Mouse (Mus musculus) adrenal gland, postnatal 10 days (tissue): ENCODE measurements at regions not wholly inside any gene's neighbourhood (a gene's known extent, or its start where the extent isn't known, plus 50 kb on each side); places are given as distances from the start of the nearest gene placed in this dataset.

ENCODE experiments used
- DNase-seq: peaks from one replicate; pipeline ENCODE4 v3.0.0; 2021; ENCODE audit warnings: mixed read lengths

DNA sequence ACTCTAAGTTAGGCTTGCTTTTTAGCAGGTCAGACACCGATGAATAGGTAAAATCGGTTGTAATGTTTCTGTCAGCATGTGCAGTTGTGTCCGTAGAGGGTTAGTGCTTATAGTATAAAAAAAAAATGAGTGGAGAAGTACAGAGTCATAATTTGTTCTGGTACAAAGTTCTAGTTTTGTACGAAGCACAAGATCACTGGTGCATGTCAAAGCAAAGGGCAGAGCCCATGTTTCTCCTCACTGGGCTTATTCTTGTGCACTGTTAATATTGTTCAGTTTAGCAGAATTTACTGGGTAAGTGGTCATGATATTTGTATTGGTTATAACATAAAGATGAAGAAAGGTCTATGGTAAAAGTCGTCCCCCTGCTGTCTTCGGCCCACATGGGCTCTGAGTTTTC is 330.4 kb upstream of the Fam241a start:
- no peak for DNase-seq

DNA sequence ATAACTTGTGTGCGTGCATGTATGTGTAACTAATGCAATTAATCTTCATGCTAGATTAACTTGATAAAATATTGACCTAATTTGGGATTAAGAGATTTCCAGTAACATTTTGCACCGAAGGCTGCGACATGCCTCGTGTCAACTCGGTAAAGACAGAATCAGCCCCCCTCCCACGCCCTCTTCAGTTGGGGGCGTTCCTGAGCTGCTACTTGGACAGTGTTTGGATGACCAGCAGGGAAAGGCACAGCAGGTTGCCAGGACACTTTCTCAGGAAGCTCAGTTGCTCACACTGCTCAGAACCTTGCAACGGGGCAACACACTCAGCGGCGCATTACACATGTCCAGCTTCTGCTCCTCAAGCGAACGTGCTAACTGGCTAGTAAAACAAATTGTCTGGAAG is 326.2 kb upstream of the Fam241a start:
- no peak for DNase-seq

DNA sequence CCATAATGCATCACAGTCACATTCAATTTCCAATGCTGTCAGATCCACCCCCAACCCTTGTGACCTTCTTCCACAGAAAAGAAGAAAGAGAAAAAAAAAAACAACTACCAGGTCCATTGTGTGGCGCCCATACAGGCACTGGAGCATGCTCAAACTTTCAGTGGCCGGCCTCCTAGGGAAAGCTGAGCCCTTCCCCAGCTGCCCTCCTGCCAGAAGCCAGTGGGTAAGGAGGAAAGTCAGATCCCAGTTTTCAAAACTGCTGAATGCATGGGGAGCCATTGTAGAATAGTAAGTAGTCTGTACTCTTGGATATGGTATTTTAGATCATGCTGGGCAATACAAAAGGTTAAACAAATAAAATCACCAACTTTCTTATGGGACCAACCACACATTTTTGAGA is 325.5 kb upstream of the Fam241a start:
- DNase-seq: no peak

DNA sequence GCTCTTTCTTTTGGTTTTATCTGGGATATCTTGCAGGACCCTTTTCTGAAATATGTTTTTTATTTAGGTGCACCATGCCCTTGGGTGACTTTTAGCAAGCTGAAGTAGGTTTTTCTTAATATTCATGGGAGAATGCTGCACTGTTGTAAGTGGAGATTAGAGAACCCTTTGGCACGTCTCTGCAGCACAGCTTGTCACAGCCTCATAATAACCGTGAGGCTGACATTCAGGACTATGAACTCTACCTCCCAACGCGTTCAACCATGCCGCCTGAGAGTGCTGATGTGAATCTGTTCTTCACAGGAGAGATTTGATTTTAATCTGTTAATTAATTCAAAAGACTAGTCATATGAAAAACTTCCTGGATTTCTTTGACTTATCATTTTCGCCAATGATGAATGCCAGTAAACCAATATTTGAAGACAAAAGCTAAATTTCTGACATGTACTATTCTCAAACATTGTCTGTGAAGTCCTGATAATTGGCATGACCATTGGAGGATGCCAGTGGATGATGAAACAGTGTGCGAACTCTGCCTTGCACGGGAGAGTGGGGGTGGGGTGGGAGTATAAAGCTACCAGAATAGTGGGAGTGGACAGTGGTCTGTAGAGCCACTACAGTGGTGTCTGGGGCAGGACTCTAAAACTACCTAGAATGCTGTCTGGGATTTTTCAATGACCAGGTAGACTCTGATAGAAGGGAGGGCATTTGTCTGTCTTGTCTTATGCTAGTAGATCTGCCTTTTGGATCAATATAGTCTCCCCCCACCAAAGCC is 324.8 kb upstream of the Fam241a start:
- no peak for DNase-seq

DNA sequence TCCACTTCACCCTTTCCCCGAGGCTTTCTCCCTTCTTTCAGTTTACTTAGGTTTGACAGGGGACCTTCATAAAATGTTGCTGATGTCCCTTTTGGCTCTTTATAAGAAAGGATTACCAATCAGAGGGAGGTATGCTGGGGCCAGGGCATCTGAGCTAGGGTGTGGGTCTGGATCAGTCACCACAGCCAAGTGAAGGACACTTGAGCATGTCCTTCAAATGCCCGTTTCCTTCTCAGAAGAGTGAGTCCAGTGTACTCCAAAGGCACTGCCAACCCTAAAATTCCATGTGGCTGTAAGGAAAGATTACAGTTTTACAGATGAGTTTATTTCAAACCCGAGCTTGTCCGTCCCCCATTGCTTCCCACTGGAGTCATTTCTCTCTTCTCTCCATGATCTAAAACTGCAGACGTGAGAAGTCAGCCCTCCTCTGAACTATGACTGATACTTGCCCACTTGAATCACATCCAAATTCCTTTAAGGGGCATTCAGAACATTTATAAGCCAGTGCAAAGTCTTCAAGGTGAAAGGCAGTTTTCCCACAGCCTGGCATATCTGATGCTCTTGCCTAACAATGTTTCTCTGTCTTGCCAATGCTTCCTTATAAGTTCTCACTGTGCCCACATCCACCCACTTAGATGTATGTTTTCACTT is 321.8 kb upstream of the Fam241a start:
- DNase-seq: no peak

- peak; percentile 78 for DNase-seq
Observed at GRCm38 (mm10) chr3:128212256-128212655, 316.1 kb upstream of the Fam241a start.

DNA sequence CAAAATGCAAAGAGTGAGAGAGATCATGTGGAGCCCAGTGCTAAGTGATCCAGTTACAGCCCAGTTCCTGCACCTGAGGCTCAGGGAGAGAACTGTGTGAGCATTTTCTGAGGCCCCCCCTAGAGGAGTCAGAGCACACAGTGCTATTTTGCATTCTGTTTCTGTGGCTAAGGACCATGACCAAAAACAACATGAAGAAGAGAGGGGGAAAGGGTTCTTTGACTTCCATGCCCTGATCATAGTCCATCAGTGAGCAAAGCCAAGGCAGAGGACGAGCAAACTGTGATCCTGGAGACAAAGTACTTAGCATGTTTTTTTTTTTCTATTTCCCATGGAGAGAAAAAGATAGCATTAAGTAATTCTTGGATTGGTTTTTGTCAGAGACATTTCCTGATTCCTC is 314.5 kb upstream of the Fam241a start:
- no peak for DNase-seq

GRCm38 (mm10) chr3:128206948-128207347 is 310.8 kb upstream of the Fam241a start:
- DNase-seq: no peak

GRCm38 (mm10) chr3:128206483-128206882 is 310.4 kb upstream of the Fam241a start:
- DNase-seq: no peak

DNA sequence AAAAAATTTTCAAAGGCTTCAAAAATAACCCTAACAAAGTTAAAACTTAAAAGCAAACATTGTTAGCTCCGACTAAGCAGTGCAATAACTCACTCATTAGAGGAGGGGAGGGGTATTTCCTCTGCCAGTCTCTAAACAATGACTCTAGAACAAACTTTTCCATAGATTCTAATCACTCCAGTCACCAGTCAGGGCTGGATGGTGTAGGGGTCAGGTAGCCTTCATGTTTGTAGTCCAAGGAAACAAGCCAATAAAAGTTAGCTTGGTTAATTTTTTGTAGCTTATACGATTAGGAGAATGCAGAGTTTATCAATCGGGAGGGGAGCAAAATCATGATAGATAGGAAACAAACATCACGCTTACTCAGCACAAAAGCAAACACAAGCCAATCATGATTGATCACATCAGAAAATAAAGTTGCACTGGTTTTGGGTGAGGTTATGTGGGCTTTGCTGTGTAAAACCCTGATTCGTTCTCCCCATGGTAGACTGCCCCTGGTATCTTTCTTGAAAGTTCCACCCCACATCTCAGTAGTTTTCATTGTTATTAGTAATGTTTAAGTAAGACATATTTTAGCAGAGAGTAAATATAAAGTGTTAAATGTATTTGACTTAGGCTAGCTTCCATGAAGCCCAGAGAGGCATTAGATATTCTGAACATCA is 304.6 kb upstream of the Fam241a start:
- no peak for DNase-seq

- no peak for DNase-seq
Observed at GRCm38 (mm10) chr3:128199466-128199865, 303.3 kb upstream of the Fam241a start.

- peak; percentile 16 for DNase-seq
Observed at GRCm38 (mm10) chr3:128192046-128192800, 296.1 kb upstream of the Fam241a start.

GRCm38 (mm10) chr3:128187330-128188044 is 291.4 kb upstream of the Fam241a start:
- DNase-seq: no peak

DNA sequence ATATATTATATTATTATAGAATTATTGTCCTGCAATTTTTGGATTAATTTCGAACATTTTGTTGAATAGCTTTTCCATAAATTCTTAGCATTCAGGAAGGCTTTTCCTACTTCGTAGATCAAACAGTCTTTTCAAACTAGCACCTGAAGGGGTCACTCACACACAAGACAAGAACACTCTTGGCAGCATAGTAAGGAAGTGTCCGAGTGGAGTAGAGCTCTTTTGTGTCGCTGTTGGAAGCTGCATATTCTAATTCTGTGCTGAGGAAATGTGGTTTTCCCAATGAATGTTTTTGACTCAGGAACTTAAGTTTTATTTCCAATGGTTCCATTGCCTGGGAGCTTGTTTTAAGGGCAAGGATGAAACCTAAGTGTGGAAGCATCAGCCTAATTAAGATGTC is 290.2 kb upstream of the Fam241a start:
- peak; percentile 52 for DNase-seq

DNA sequence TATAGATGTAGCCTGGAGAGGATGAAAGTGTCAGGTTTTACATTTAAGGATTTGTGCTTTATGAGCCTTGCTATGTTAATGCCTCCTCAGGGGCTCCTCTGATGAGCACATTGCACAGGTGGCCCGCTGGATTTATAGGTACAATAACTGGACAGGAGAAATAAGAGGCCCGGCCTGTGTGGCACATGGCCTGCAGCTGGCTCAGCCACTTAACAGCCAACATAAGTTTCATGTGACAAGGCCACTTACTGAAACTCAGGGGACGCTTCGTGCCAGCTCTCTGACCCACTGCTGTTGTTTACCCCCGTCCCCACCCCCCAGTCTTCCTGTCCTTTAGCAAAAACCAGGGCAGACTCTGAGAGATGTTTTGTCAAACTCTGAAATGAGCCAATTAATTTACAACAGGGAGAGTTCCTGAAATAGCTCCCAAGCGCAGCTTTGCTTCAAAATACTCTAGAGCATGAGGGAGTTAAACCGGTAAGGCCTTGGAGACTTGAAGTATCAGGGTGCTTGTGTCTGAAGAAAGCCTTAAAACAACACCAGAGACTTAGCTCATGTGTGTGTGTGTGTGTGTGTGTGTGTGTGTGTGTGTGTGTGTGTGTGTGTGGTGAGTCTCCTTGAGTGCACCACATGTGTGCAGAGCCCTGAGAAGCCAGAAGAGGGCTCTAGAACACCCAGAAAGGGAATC is 285.2 kb upstream of the Fam241a start:
- no peak for DNase-seq

DNA sequence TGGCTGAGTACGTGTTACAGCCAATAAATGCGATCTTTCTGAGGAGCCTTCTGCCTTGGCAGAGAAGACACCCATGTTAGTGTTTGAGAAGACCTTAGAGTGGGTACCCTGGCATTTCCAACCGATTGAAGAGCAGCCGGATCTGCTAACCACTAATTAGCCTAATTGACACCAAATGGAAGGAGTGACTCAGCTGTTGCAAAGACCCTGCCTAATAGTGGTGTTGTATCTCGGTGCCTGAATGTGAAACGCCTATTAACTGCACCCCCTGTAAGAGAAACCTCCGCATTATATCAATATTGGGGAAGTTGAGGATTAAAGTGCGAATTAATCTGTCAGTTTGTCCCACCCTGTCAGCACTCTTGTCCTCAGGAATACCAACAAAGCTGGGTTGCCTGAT is 253.1 kb upstream of the Fam241a start:
- no peak for DNase-seq

- DNase-seq: no peak
Observed at GRCm38 (mm10) chr3:128145329-128145728, 249.2 kb upstream of the Fam241a start.

DNA sequence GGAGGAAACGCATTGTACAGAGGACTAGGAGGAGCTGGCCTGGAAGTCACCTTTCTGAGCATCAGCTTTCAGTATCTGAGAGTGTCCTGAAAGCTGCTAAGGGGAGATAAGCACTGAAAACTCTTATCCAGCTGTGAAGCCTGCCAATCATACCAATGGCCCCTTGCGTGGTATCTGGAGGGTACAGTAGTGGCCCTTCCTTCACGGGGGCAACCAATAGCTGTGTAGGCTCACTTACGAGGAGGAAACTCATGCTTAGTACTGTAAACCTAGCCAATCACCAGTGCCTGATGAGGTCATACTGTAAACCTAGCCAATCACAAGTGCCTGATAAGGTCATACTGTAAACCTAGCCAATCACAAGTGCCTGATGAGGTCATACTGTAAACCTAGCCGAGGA is 231.7 kb upstream of the Fam241a start:
- no peak for DNase-seq

DNA sequence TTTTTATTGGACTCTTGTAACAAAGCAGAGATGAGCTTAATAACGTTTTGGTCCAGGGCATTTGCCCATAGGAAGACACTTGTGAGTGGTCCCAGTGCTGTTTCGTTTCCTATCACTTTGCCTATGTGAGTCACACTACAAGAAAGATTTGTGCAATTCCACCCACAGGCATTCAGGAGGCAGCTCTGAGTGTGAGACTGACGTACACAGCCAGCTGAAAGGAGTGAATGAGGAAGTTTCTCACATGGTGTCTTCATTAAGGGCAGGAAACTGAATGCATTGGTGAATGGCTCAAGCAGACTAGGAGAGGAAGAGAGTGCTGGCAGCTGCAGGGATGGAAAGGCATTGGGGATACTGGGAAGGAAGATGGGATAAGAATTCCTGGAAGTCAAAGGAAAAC is 230.5 kb upstream of the Fam241a start:
- no peak for DNase-seq

- no peak for DNase-seq
Observed at GRCm38 (mm10) chr3:128122111-128122510, 226.0 kb upstream of the Fam241a start.

GRCm38 (mm10) chr3:128120647-128121440 is 224.7 kb upstream of the Fam241a start:
- DNase-seq: peak; percentile 4
